Mouse (Mus musculus) liver, embryonic 14.5 days (tissue): ENCODE data around the gene Cfap97d2.

Experiments used
- CTCF ChIP-seq: IDR thresholded peaks from 2 replicates; pipeline ENCODE4 v1.5.1; 2016; ENCODE audit warnings: antibody characterized with exemption, low read depth, control low read depth
- EP300 ChIP-seq: IDR thresholded peaks from 2 replicates; pipeline ENCODE4 v1.6.1; 2016; ENCODE audit warnings: antibody characterized with exemption, low read depth

DNA sequence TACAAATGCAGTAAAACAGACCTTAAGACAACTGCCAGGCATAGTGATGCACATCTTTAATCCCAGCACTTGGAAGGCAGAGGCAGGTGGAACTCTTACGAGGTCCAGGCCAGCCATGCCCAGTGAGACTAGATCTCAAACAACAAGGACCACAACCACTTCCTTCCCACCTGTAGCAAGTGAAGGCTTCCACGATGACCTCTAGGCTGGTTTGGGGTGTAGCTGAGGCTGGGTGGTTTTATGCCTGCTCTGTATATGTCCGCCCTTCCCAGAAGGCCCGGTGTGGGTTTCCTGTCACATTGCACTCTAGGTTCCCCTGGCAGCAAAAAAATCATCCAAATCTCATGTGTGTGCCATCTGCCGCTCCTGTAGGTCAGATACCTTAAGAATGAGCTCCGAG, 1.9 kb upstream of the Cfap97d2 start:
- no peak for TF ChIP-seq EP300
- no peak for TF ChIP-seq CTCF
